Mouse (Mus musculus) lung, postnatal 0 days (tissue): Measurements from ENCODE around the gene Cr2. TPM values are rescaled to one million over a fixed set of nuclear protein-coding genes. Genes with fewer than 3 reads are reported as not detected.

Source experiments
- ATAC-seq: fragments of 200-750 bp; cut with Nextera tagmentation; 2 replicates; pipeline ENCODE4 v1.8.0; 2017; ENCODE audit warnings: moderate library complexity
- DNase-seq: peaks from one replicate; pipeline ENCODE4 v3.0.0-alpha.2; 2016; ENCODE audit warnings: low spot score
- H3K27ac ChIP-seq: fragments of 300-500 bp; sonication (generic); 2 replicates; pipeline ENCODE4 v1.5.1; 2014; ENCODE audit warnings: antibody characterized with exemption, mild to moderate bottlenecking, low read length, mixed read lengths
- H3K27me3 ChIP-seq: fragments of 300-500 bp; sonication (generic); replicated peaks from 2 replicates; pipeline ENCODE4 v1.6.1; 2014; ENCODE audit warnings: low read length, mixed read lengths; ENCODE audit not compliant: insufficient read depth
- H3K36me3 ChIP-seq: fragments of 300-500 bp; sonication (generic); 2 replicates; pipeline ENCODE4 v1.6.1; 2014; ENCODE audit warnings: low read length, mixed read lengths; ENCODE audit not compliant: insufficient read depth
- H3K4me1 ChIP-seq: fragments of 300-500 bp; sonication (generic); 2 replicates; pipeline ENCODE4 v1.6.1; 2014; ENCODE audit warnings: antibody characterized with exemption, low read depth, low read length, mixed read lengths; ENCODE audit not compliant: insufficient read depth
- H3K4me2 ChIP-seq: fragments of 300-500 bp; sonication (generic); replicated peaks from 2 replicates; pipeline ENCODE4 v1.6.1; 2014; ENCODE audit warnings: low read depth, mild to moderate bottlenecking, low read length, moderate library complexity, mixed read lengths
- H3K4me3 ChIP-seq: fragments of 300-500 bp; sonication (generic); 2 replicates; pipeline ENCODE4 v1.5.1; 2014; ENCODE audit warnings: low read depth, low read length
- H3K9ac ChIP-seq: fragments of 300-500 bp; sonication (generic); replicated peaks from 2 replicates; pipeline ENCODE4 v1.6.1; 2014; ENCODE audit warnings: low read depth, mild to moderate bottlenecking
- H3K9me3 ChIP-seq: fragments of 300-500 bp; sonication (generic); 2 replicates; pipeline ENCODE4 v1.6.1; 2016; ENCODE audit warnings: low read length, mixed read lengths
- CTCF ChIP-seq: IDR thresholded peaks from 2 replicates; pipeline ENCODE4 v1.5.1; 2016; ENCODE audit warnings: antibody characterized with exemption, mild to moderate bottlenecking
- EP300 ChIP-seq: IDR thresholded peaks from 2 replicates; pipeline ENCODE4 v1.6.1; 2016; ENCODE audit warnings: antibody characterized with exemption, mild to moderate bottlenecking, control low read depth
- WGBS: fragments of 180-500 bp; shearing (Covaris S2); extraction: QIAGEN DNeasy Blood & Tissue Kit; methylation state at CpG from one replicate; pipeline ENCODE4 v1.1.7; 2014; 5-methylcytosine and 5-hydroxymethylcytosine counted together
- polyA plus RNA-seq: library from polyadenylated mRNA; unstranded; fragments of >200 nt; fragmentation: Nextera tagmentation; extraction: Ambion mirVana; gene quantifications from 2 replicates; pipeline ENCODE4 v1.2.1, GENCODE M21; 2015

The Cr2 gene
- polyA plus RNA-seq, 1 experiment from 2014 or later: 0.30 TPM

- no peak for TF ChIP-seq CTCF
- TF ChIP-seq EP300: no peak
- Histone ChIP-seq H3K36me3 (0 out of 2 replicates have a peak, but pooled peaks cover 7% of the 10 kb centered on the region), H3K4me1 (no peaks in the 10 kb centered on the region), H3K27ac (no peak overlapping the region), H3K9me3 (no peaks in the 10 kb centered on the region), H3K4me2 (no peak overlapping the region), H3K4me3 (no peak overlapping the region), H3K27me3 (no peaks in the 10 kb centered on the region), H3K9ac (no peak overlapping the region)
- ATAC-seq: no peak; the same call in 1 of the 2 replicates
- DNase-seq: no peak
- WGBS: 27% methylated on average over 4 of the region's 4 CpGs
These were observed 75.8 kb downstream of the Cr2 start for GRCm38 (mm10) chr1:195100693-195101092.

- WGBS: 82% methylated on average over 1 of the region's 1 CpGs
- Histone ChIP-seq H3K27ac (no peak overlapping the region), H3K4me1 (no peaks in the 10 kb centered on the region), H3K4me3 (no peak overlapping the region), H3K27me3 (no peaks in the 10 kb centered on the region), H3K4me2 (no peak overlapping the region), H3K9ac (no peak overlapping the region), H3K9me3 (no peaks in the 10 kb centered on the region), H3K36me3 (no peaks in the 10 kb centered on the region)
- DNase-seq (no peak), ATAC-seq (no peak)
- TF ChIP-seq EP300 (no peak), CTCF (no peak)
These were observed 78.5 kb downstream of the Cr2 start for GRCm38 (mm10) chr1:195098004-195098403.

- DNase-seq (peak; percentile 92), ATAC-seq (peak; percentile 98)
- peak within 1 kb of the TSS; percentile 84 for H3K27ac ChIP-seq
- H3K4me2 ChIP-seq: peak within 1 kb of the TSS; percentile 59
- peak within 1 kb of the TSS; percentile 27 for H3K9ac ChIP-seq
- no peaks in the 10 kb centered on the region for H3K4me1 ChIP-seq
- peak within 1 kb of the TSS; percentile 42 for H3K4me3 ChIP-seq
- no peak for TF ChIP-seq CTCF
- TF ChIP-seq EP300: no peak
- WGBS: 1% methylated on average over 14 of the region's 14 CpGs
- H3K36me3 ChIP-seq: no peaks in the 10 kb centered on the region
- no peaks in the 10 kb centered on the region for H3K9me3 ChIP-seq
- no peaks in the 10 kb centered on the region for H3K27me3 ChIP-seq
These were observed 84.2 kb downstream of the Cr2 start, which contains the start of gene Cd46 for GRCm38 (mm10) chr1:195092220-195092720. Gene Cd46 (minus strand): TSS chr1:195092249.

- Histone ChIP-seq H3K4me1 (no peaks in the 10 kb centered on the region), H3K9ac (peak overlapping the region; percentile 27), H3K4me3 (peak overlapping the region; percentile 42), H3K27me3 (no peaks in the 10 kb centered on the region), H3K9me3 (no peaks in the 10 kb centered on the region), H3K27ac (peak overlapping the region; percentile 84), H3K4me2 (peak overlapping the region; percentile 59), H3K36me3 (no peaks in the 10 kb centered on the region)
- ATAC-seq (peak; percentile 87), DNase-seq (no peak)
- no peak for TF ChIP-seq EP300
- 16% methylated on average over 11 of the region's 11 CpGs for WGBS
These were observed 84.8 kb downstream of the Cr2 start for GRCm38 (mm10) chr1:195091699-195092219.

Other genes starting within 250 kb of the Cr2 start
- gene Cd34, start 237.9 kb downstream of the Cr2 start, polyA plus RNA-seq: 189 and 199 TPM in 2 replicates
- gene Cd46, start 84.5 kb downstream of the Cr2 start, polyA plus RNA-seq: 0.95 and 1.6 TPM in 2 replicates
- 105 TPM in 2 replicates for gene Cr1l, start 45.1 kb downstream of the Cr2 start, polyA plus RNA-seq